Mouse (Mus musculus) CH12.LX (cell line): ENCODE measurements at regions not wholly inside any gene's neighbourhood (a gene's known extent, or its start where the extent isn't known, plus 50 kb on each side); places are given as distances from the start of the nearest gene placed in this dataset.

ENCODE experiments used
- BHLHE40 ChIP-seq: IDR thresholded peaks from 2 replicates; pipeline ENCODE4 v1.6.1; 2011; ENCODE audit warnings: mild to moderate bottlenecking, low read depth, low read length, improper control_type of control experiment
- CTCF ChIP-seq, 2 experiments: IDR thresholded peaks in 1 of 2; conservative IDR thresholded peaks in 1 of 2; 2 replicates each; pipeline ENCODE4 v1.5.1; 2011 to 2012; ENCODE audit warnings: low read depth in 2 of 2, low read length in 2 of 2, improper control_type of control experiment in 1 of 2, inconsistent platforms in 1 of 2, mild to moderate bottlenecking in 1 of 2, moderate library complexity in 1 of 2
- EP300 ChIP-seq: IDR thresholded peaks from 2 replicates; pipeline ENCODE4 v1.6.1; 2011; ENCODE audit warnings: low read length, improper control_type of control experiment
- JUND ChIP-seq: conservative IDR thresholded peaks from 2 replicates; pipeline ENCODE4 v1.6.1; 2011; ENCODE audit warnings: low read depth, low read length, improper control_type of control experiment
- KAT2A ChIP-seq: IDR thresholded peaks from 2 replicates; pipeline ENCODE4 v1.6.1; 2012; ENCODE audit warnings: low read length, improper control_type of control experiment, inconsistent platforms; ENCODE audit not compliant: insufficient replicate concordance
- MAFK ChIP-seq: IDR thresholded peaks from 2 replicates; pipeline ENCODE4 v1.6.1; 2011; ENCODE audit warnings: low read length, improper control_type of control experiment; ENCODE audit not compliant: insufficient replicate concordance
- MAX ChIP-seq: IDR thresholded peaks from 2 replicates; pipeline ENCODE4 v1.6.1; 2011; ENCODE audit warnings: low read length, improper control_type of control experiment
- MEF2A ChIP-seq: IDR thresholded peaks from 2 replicates; pipeline ENCODE4 v1.6.1; 2014; ENCODE audit warnings: low read depth, mild to moderate bottlenecking, inconsistent platforms, low read length, improper control_type of control experiment, borderline replicate concordance
- NELFE ChIP-seq: IDR thresholded peaks from 2 replicates; pipeline ENCODE4 v1.6.1; 2011; ENCODE audit warnings: low read depth, low read length, improper control_type of control experiment
- PAX5 ChIP-seq: IDR thresholded peaks from 2 replicates; pipeline ENCODE4 v1.6.1; 2012; ENCODE audit warnings: low read length, inconsistent platforms, mixed read lengths
- POLR2A ChIP-seq: IDR thresholded peaks from 2 replicates; pipeline ENCODE4 v1.6.1; 2011; ENCODE audit warnings: low read depth, mild to moderate bottlenecking, improper control_type of control experiment, low read length
- RAD21 ChIP-seq: IDR thresholded peaks from 2 replicates; pipeline ENCODE4 v1.6.1; 2011; ENCODE audit warnings: low read depth, mild to moderate bottlenecking, low read length, improper control_type of control experiment, moderate library complexity
- TCF12 ChIP-seq: IDR thresholded peaks from 2 replicates; pipeline ENCODE4 v1.6.1; 2014; ENCODE audit warnings: low read depth, mild to moderate bottlenecking, inconsistent platforms, low read length, improper control_type of control experiment
- ZNF384 ChIP-seq: IDR thresholded peaks from 2 replicates; pipeline ENCODE4 v1.6.1; 2012; ENCODE audit warnings: low read depth, low read length, improper control_type of control experiment, inconsistent platforms

GRCm38 (mm10) chr13:72108666-72109065, 145.1 kb upstream of the Irx1 start:
- TF ChIP-seq NELFE (no peak), MAFK (no peak), MEF2A (no peak), EP300 (no peak), PAX5 (no peak), JUND (no peak), CTCF (conservative IDR thresholded peaks at IDR 0.05 in 1 of 2, IDR thresholded peaks at IDR 0.05 in 1 of 2; ENCODE audit: low read depth in 2 of 2, low read length in 2 of 2) (no peak), RAD21 (no peak), ZNF384 (no peak), BHLHE40 (no peak), MAX (no peak), POLR2A (no peak), TCF12 (no peak), KAT2A (no peak)
